Mouse (Mus musculus): ENCODE data around the gene Auts2.

Auts2 gene

GRCm38 (mm10) chr5:131537155-131537830 is 1005.9 kb downstream of the Auts2 start:
- peak; percentile 52 for DNase-seq (ENCODE audit: low read depth, low spot score)

GRCm38 (mm10) chr5:131535752-131536151 is 1007.4 kb downstream of the Auts2 start:
- no peak for DNase-seq (ENCODE audit: low read depth, low spot score)

- no peak for DNase-seq (ENCODE audit: low read depth, low spot score)
These were observed 1009.3 kb downstream of the Auts2 start for GRCm38 (mm10) chr5:131533815-131534214.

GRCm38 (mm10) chr5:131531744-131532552 is 1011.2 kb downstream of the Auts2 start:
- DNase-seq (ENCODE audit: low read depth, low spot score) = no peak

GRCm38 (mm10) chr5:131530828-131531227 is 1012.3 kb downstream of the Auts2 start:
- DNase-seq (ENCODE audit: low read depth, low spot score) = no peak

GRCm38 (mm10) chr5:131526666-131527065 is 1016.5 kb downstream of the Auts2 start:
- no peak for DNase-seq (ENCODE audit: low read depth, low spot score)

- DNase-seq (ENCODE audit: low read depth, low spot score) = no peak
These were observed 1018.2 kb downstream of the Auts2 start for GRCm38 (mm10) chr5:131524900-131525465.

- no peak for DNase-seq (ENCODE audit: low read depth, low spot score)
These were observed 1023.6 kb downstream of the Auts2 start for GRCm38 (mm10) chr5:131519560-131519959.

GRCm38 (mm10) chr5:131517677-131518076 is 1025.5 kb downstream of the Auts2 start:
- no peak for DNase-seq (ENCODE audit: low read depth, low spot score)

GRCm38 (mm10) chr5:131515707-131516407 is 1027.3 kb downstream of the Auts2 start:
- peak; percentile 59 for DNase-seq (ENCODE audit: low read depth, low spot score)

GRCm38 (mm10) chr5:131513753-131514152 is 1029.4 kb downstream of the Auts2 start:
- no peak for DNase-seq (ENCODE audit: low read depth, low spot score)

GRCm38 (mm10) chr5:131512617-131513016 is 1030.5 kb downstream of the Auts2 start:
- no peak for DNase-seq (ENCODE audit: low read depth, low spot score)

- DNase-seq (ENCODE audit: low read depth, low spot score) = peak; percentile 10
These were observed 1032.5 kb downstream of the Auts2 start for GRCm38 (mm10) chr5:131510659-131511058.

GRCm38 (mm10) chr5:131509315-131509714 is 1033.8 kb downstream of the Auts2 start:
- no peak for DNase-seq (ENCODE audit: low read depth, low spot score)

GRCm38 (mm10) chr5:131498865-131499264 is 1044.3 kb downstream of the Auts2 start:
- no peak for DNase-seq (ENCODE audit: low read depth, low spot score)

GRCm38 (mm10) chr5:131496517-131497216 is 1046.5 kb downstream of the Auts2 start:
- DNase-seq (ENCODE audit: low read depth, low spot score) = no peak

- DNase-seq (ENCODE audit: low read depth, low spot score) = no peak
These were observed 1048.6 kb downstream of the Auts2 start for GRCm38 (mm10) chr5:131494564-131494963.

- no peak for DNase-seq (ENCODE audit: low read depth, low spot score)
These were observed 1050.6 kb downstream of the Auts2 start for GRCm38 (mm10) chr5:131492535-131492934.

GRCm38 (mm10) chr5:131491843-131492242 is 1051.3 kb downstream of the Auts2 start:
- DNase-seq (ENCODE audit: low read depth, low spot score) = no peak

GRCm38 (mm10) chr5:131490811-131491210 is 1052.3 kb downstream of the Auts2 start:
- no peak for DNase-seq (ENCODE audit: low read depth, low spot score)

- no peak for DNase-seq (ENCODE audit: low read depth, low spot score)
These were observed 1053.3 kb downstream of the Auts2 start for GRCm38 (mm10) chr5:131489846-131490245.

Data from skeletal muscle tissue, adult 2 months (tissue).